Mouse (Mus musculus): ENCODE measurements around the gene Clec2g. TPM values are rescaled to one million over a fixed set of nuclear protein-coding genes. Genes with fewer than 3 reads are reported as not detected.

Gene Clec2g
- polyA plus RNA-seq, 2 experiments = not detected

GRCm38 (mm10) chr6:128992337-128992736 is 58.2 kb downstream of the Clec2g start:
- Histone ChIP-seq H3K4me3 (ENCODE audit: insufficient read depth in 1 of 2, low read depth in 2 of 2, low read length in 2 of 2) (no peak overlapping the region), H3K4me2 (ENCODE audit: low read depth) (no peak overlapping the region), H3K27me3 (ENCODE audit: control insufficient read depth, insufficient read depth, low read length) (no peaks in the 10 kb centered on the region), H3K4me1 (replicated peaks; ENCODE audit: control insufficient read depth in 2 of 2, insufficient read depth in 2 of 2, low read length in 1 of 2) (peaks cover 9 to 13% of the 10 kb centered on the region in 2 experiments), H3K27ac (no peak overlapping the region), H3K9ac (replicated peaks) (no peak overlapping the region), H3K36me3 (replicated peaks; ENCODE audit: control insufficient read depth, insufficient read depth, low read depth) (no peaks in the 10 kb centered on the region), H3K9me3 (ENCODE audit: control insufficient read depth, low read length) (no peaks in the 10 kb centered on the region)
- no peak for ATAC-seq (ENCODE audit: insufficient read depth)
- no peak for DNase-seq (ENCODE audit: low read depth in 3 of 3, low spot score in 3 of 3)
- TF ChIP-seq EP300 (IDR thresholded peaks at IDR 0.05; ENCODE audit: low read depth) (no peak), CTCF (IDR thresholded peaks at IDR 0.05; ENCODE audit: low read depth) (no peak)
- 58% methylated on average over 2 of the region's 2 CpGs for WGBS (ENCODE audit: insufficient replicate concordance)

GRCm38 (mm10) chr6:128992753-128993152 is 58.6 kb downstream of the Clec2g start:
- H3K27me3 ChIP-seq (ENCODE audit: control insufficient read depth, insufficient read depth, low read length) = no peaks in the 10 kb centered on the region
- no peaks in the 10 kb centered on the region for H3K9me3 ChIP-seq (ENCODE audit: control insufficient read depth, low read length)
- no peak for DNase-seq (ENCODE audit: low read depth in 3 of 3, low spot score in 3 of 3)
- H3K4me2 ChIP-seq (ENCODE audit: low read depth) = no peak overlapping the region
- peaks cover 11 to 14% of the 10 kb centered on the region in 2 experiments for H3K4me1 ChIP-seq (replicated peaks; ENCODE audit: control insufficient read depth in 2 of 2, insufficient read depth in 2 of 2, low read length in 1 of 2)
- H3K27ac ChIP-seq = no peak overlapping the region
- TF ChIP-seq CTCF (IDR thresholded peaks at IDR 0.05; ENCODE audit: low read depth) = no peak
- no peak for TF ChIP-seq EP300 (IDR thresholded peaks at IDR 0.05; ENCODE audit: low read depth)
- no peak overlapping the region for H3K4me3 ChIP-seq (ENCODE audit: insufficient read depth in 1 of 2, low read depth in 2 of 2, low read length in 2 of 2)
- no peak for ATAC-seq (ENCODE audit: insufficient read depth)
- H3K36me3 ChIP-seq (replicated peaks; ENCODE audit: control insufficient read depth, insufficient read depth, low read depth) = no peaks in the 10 kb centered on the region
- no peak overlapping the region for H3K9ac ChIP-seq (replicated peaks)
- 58% methylated on average over 3 of the region's 3 CpGs for WGBS (ENCODE audit: insufficient replicate concordance)

- H3K9me3 ChIP-seq (ENCODE audit: control insufficient read depth, low read length) = no peaks in the 10 kb centered on the region
- no peaks in the 10 kb centered on the region for H3K27me3 ChIP-seq (ENCODE audit: control insufficient read depth, insufficient read depth, low read length)
- H3K4me2 ChIP-seq (ENCODE audit: low read depth) = no peak overlapping the region
- H3K9ac ChIP-seq (replicated peaks) = no peak overlapping the region
- H3K27ac ChIP-seq = no peak overlapping the region
- no peaks in the 10 kb centered on the region for H3K36me3 ChIP-seq (replicated peaks; ENCODE audit: control insufficient read depth, insufficient read depth, low read depth)
- H3K4me3 ChIP-seq (ENCODE audit: insufficient read depth in 1 of 2, low read depth in 2 of 2, low read length in 2 of 2) = no peak overlapping the region
- ATAC-seq (ENCODE audit: insufficient read depth) (no peak), DNase-seq (ENCODE audit: low read depth in 3 of 3, low spot score in 3 of 3) (no peak)
- WGBS (ENCODE audit: insufficient replicate concordance) = 39% methylated on average over 2 of the region's 2 CpGs
- peaks cover 11 to 14% of the 10 kb centered on the region in 2 experiments for H3K4me1 ChIP-seq (replicated peaks; ENCODE audit: control insufficient read depth in 2 of 2, insufficient read depth in 2 of 2, low read length in 1 of 2)
- TF ChIP-seq CTCF (IDR thresholded peaks at IDR 0.05; ENCODE audit: low read depth) (no peak), EP300 (IDR thresholded peaks at IDR 0.05; ENCODE audit: low read depth) (no peak)
Observed at GRCm38 (mm10) chr6:128993221-128993620, 59.0 kb downstream of the Clec2g start.

- TF ChIP-seq CTCF (IDR thresholded peaks at IDR 0.05; ENCODE audit: low read depth) = no peak
- no peak for TF ChIP-seq EP300 (IDR thresholded peaks at IDR 0.05; ENCODE audit: low read depth)
- Histone ChIP-seq H3K27me3 (ENCODE audit: control insufficient read depth, insufficient read depth, low read length) (no peaks in the 10 kb centered on the region), H3K9me3 (ENCODE audit: control insufficient read depth, low read length) (no peaks in the 10 kb centered on the region), H3K4me2 (ENCODE audit: low read depth) (no peak overlapping the region), H3K4me1 (replicated peaks; ENCODE audit: control insufficient read depth in 2 of 2, insufficient read depth in 2 of 2, low read length in 1 of 2) (peaks cover 11 to 14% of the 10 kb centered on the region in 2 experiments), H3K36me3 (replicated peaks; ENCODE audit: control insufficient read depth, insufficient read depth, low read depth) (no peaks in the 10 kb centered on the region), H3K4me3 (ENCODE audit: insufficient read depth in 1 of 2, low read depth in 2 of 2, low read length in 2 of 2) (no peak overlapping the region), H3K9ac (replicated peaks) (no peak overlapping the region), H3K27ac (no peak overlapping the region)
- ATAC-seq (ENCODE audit: insufficient read depth) (no peak), DNase-seq (ENCODE audit: low read depth in 3 of 3, low spot score in 3 of 3) (no peak)
- WGBS (ENCODE audit: insufficient replicate concordance) = 75% methylated on average over 4 of the region's 4 CpGs
Observed at GRCm38 (mm10) chr6:128994336-128994735, 60.2 kb downstream of the Clec2g start.

- H3K9ac ChIP-seq (replicated peaks) = no peak overlapping the region
- no peaks in the 10 kb centered on the region for H3K9me3 ChIP-seq (ENCODE audit: control insufficient read depth, low read length)
- TF ChIP-seq EP300 (IDR thresholded peaks at IDR 0.05; ENCODE audit: low read depth) (no peak), CTCF (IDR thresholded peaks at IDR 0.05; ENCODE audit: low read depth) (no peak)
- H3K4me2 ChIP-seq (ENCODE audit: low read depth) = no peak overlapping the region
- no peaks in the 10 kb centered on the region for H3K27me3 ChIP-seq (ENCODE audit: control insufficient read depth, insufficient read depth, low read length)
- no peak overlapping the region for H3K4me3 ChIP-seq (ENCODE audit: insufficient read depth in 1 of 2, low read depth in 2 of 2, low read length in 2 of 2)
- ATAC-seq (ENCODE audit: insufficient read depth) (no peak), DNase-seq (ENCODE audit: low read depth in 3 of 3, low spot score in 3 of 3) (no peak)
- H3K36me3 ChIP-seq (replicated peaks; ENCODE audit: control insufficient read depth, insufficient read depth, low read depth) = no peaks in the 10 kb centered on the region
- peaks cover 11 to 14% of the 10 kb centered on the region in 2 experiments for H3K4me1 ChIP-seq (replicated peaks; ENCODE audit: control insufficient read depth in 2 of 2, insufficient read depth in 2 of 2, low read length in 1 of 2)
- no peak overlapping the region for H3K27ac ChIP-seq
- WGBS (ENCODE audit: insufficient replicate concordance) = 76% methylated on average over 5 of the region's 5 CpGs
Observed at GRCm38 (mm10) chr6:128994742-128995141, 60.6 kb downstream of the Clec2g start.
